Mouse (Mus musculus) left cerebral cortex, postnatal 10 days (tissue): Measurements from ENCODE around the gene Smim11. TPM values are rescaled to one million over a fixed set of nuclear protein-coding genes. Genes with fewer than 3 reads are reported as not detected.

Source experiments
- DNase-seq, 2 experiments: peaks; one replicate each; pipeline ENCODE4 v3.0.0; 2021 to 2022; ENCODE audit warnings: low spot score in 2 of 2, mixed read lengths in 1 of 2; ENCODE audit errors: extremely low spot score in 1 of 2
- intact Hi-C: fragments of 180-260 bp; cut with DNase I; formaldehyde crosslinking; loops from one replicate; pipeline ENCODE4 v1.15.1; 2025
- total RNA-seq, 2 experiments: library from RNA; stranded (reverse); gene quantifications; 2 replicates each; pipeline ENCODE4 v1.2.3; 2021

The Smim11 gene
- total RNA-seq, result 10 to 100 TPM; 13.3 to 13.6 TPM

GRCm38 (mm10) chr16:92300649-92301411, at the start of gene Smim11:
Gene Smim11 (plus strand): TSS chr16:92301286.
- peak; percentile 95 to 96 for DNase-seq
- intact Hi-C loops, result no loop called here

GRCm38 (mm10) chr16:92254316-92254715, 46.8 kb upstream of the Smim11 start:
- DNase-seq, result no peak
- intact Hi-C loops, result no loop called here

- intact Hi-C loops, result no loop called here
- DNase-seq, result no peak
Observed at GRCm38 (mm10) chr16:92267861-92268260, 33.2 kb upstream of the Smim11 start.

GRCm38 (mm10) chr16:92274516-92274915, 26.6 kb upstream of the Smim11 start:
- no peak for DNase-seq
- intact Hi-C loops, result no loop called here

- intact Hi-C loops, result no loop called here
- DNase-seq, result no peak
Observed at GRCm38 (mm10) chr16:92275526-92275925, 25.6 kb upstream of the Smim11 start.

- DNase-seq, result no peak
- intact Hi-C loops, result loop anchor here (5.0 to 10.0 kb wide), 2 partner anchors 55 to 588 kb away; no protein-coding TSS in a partner anchor
Observed at GRCm38 (mm10) chr16:92282671-92283070, 18.4 kb upstream of the Smim11 start.

- intact Hi-C loops, result loop anchor here (5.0 to 10.0 kb wide), 3 partner anchors 128 to 590 kb away; partner anchors contain the start of genes Gm49711, Mrps6 and Slc5a3
- no peak for DNase-seq
Observed at GRCm38 (mm10) chr16:92285068-92285467, 16.0 kb upstream of the Smim11 start.

GRCm38 (mm10) chr16:92286609-92287008, 14.5 kb upstream of the Smim11 start:
- intact Hi-C loops, result loop anchor here (5.0 to 10.0 kb wide), 3 partner anchors 129 to 592 kb away; partner anchors contain the start of genes Gm49711, Mrps6 and Slc5a3
- peak; percentile 79 to 86 for DNase-seq

GRCm38 (mm10) chr16:92288778-92289177, 12.3 kb upstream of the Smim11 start:
- intact Hi-C loops, result loop anchor here (1.0 to 10.0 kb wide), 4 partner anchors 131 to 594 kb away; partner anchors contain the start of genes Gm49711, Mrps6 and Slc5a3
- peak in 1 of 2 experiments; percentile 16 for DNase-seq

GRCm38 (mm10) chr16:92290045-92290444, 11.0 kb upstream of the Smim11 start:
- intact Hi-C loops, result no loop called here
- no peak for DNase-seq

- no peak for DNase-seq
Observed at GRCm38 (mm10) chr16:92292101-92292500, 9.0 kb upstream of the Smim11 start, which contains the start of gene Kcne2. Gene Kcne2 (plus strand): TSS chr16:92292389.

GRCm38 (mm10) chr16:92294267-92294970, 6.7 kb upstream of the Smim11 start:
- no peak for DNase-seq
- intact Hi-C loops, result no loop called here

More at GRCm38 (mm10) chr16:92292101-92292500, 9.0 kb upstream of the Smim11 start, which contains the start of gene Kcne2:
- intact Hi-C loops, result no loop called here

GRCm38 (mm10) chr16:92295328-92295727, 5.8 kb upstream of the Smim11 start:
- intact Hi-C loops, result no loop called here
- no peak for DNase-seq

- intact Hi-C loops, result no loop called here
- DNase-seq, result no peak
Observed at GRCm38 (mm10) chr16:92301412-92301806, 323 bp downstream of the Smim11 start.

GRCm38 (mm10) chr16:92301989-92302388, 903 bp downstream of the Smim11 start:
- intact Hi-C loops, result no loop called here
- DNase-seq, result no peak

- intact Hi-C loops, result no loop called here
- no peak for DNase-seq
Observed at GRCm38 (mm10) chr16:92302506-92302905, 1.4 kb downstream of the Smim11 start.

- DNase-seq, result no peak
- intact Hi-C loops, result no loop called here
Observed at GRCm38 (mm10) chr16:92305519-92305918, 4.4 kb downstream of the Smim11 start.

GRCm38 (mm10) chr16:92307947-92308346, 6.9 kb downstream of the Smim11 start:
- no peak for DNase-seq
- intact Hi-C loops, result no loop called here

GRCm38 (mm10) chr16:92309126-92309525, 8.0 kb downstream of the Smim11 start:
- DNase-seq, result no peak
- intact Hi-C loops, result no loop called here
